Mouse (Mus musculus) stomach, postnatal 0 days (tissue): Measurements from ENCODE around the gene Lrrk1.

Experiments
- CTCF ChIP-seq: IDR thresholded peaks from 2 replicates; pipeline ENCODE4 v1.5.1; 2016; ENCODE audit warnings: antibody characterized with exemption, low read depth, mild to moderate bottlenecking, moderate library complexity
- EP300 ChIP-seq: optimal IDR thresholded peaks from 2 replicates; pipeline ENCODE3; 2016; ENCODE audit warnings: antibody characterized with exemption

DNA sequence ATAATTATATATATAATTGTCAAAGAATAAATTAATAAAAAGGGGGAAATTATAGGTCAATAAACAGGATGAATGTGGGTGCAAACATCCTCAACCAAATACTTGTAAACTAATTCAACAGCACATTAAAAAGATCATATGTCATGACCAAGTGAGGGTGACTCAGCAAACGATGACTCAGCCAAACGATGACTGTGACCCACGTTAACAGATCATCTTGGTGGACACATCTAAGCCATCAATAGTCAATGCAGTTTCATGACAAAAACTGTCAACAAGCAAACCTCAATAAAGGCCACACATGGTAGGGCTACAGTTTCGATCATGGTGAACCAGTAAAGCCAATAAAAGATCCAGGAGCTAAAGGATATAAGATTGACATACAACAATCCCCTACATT lies 29.1 kb downstream of the Lrrk1 start:
- no peak for TF ChIP-seq CTCF
- TF ChIP-seq EP300: no peak
